In the genomic region with DNA sequence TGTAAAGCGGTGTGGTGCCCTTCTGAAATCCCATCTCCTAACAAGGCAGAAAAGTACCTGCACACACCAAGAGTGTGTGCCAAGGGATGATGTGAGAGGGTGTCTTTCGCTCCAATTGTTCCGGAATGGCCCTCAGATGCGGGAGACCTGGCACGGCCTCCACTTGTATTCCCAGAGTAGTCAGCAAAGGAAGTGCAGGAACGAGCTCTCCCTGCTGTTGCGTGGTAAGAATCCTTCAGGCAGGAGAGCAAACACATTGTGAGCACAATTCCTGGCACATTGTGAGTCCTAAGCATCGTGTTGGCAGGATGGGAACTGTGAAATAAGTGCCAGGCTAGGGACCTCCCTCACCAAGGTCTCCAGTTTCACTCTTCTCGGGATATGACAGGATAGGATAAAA, we compare ENCODE assay signal across 26 mouse cellular contexts.
DNase-seq lines count a peak whose midpoint lies in the region; ATAC-seq and TF ChIP-seq lines count a peak whose summit lies in the region.
"Had no signal": no experiment of that assay in that cellular context is flagged by ENCODE, and none has a peak within 500 bp of the region (broad histone marks: within the 10 kb centered on the region; RNA-seq: fewer than 3 reads in every experiment).

No protein-coding gene starts in this region.

- H3K4me1 ChIP-seq in forebrain, embryonic 14.5 days (ENCODE audit: control insufficient read depth, insufficient read depth, low read length) = no peaks in the 10 kb centered on the region
- peaks cover 6% of the 10 kb centered on the region; the same call in 1 of the 2 replicates for H3K4me1 ChIP-seq in forebrain, embryonic 16.5 days (replicated peaks; ENCODE audit: control insufficient read depth, insufficient read depth, low read length)
- H3K4me1 ChIP-seq in lung, adult 2 months (ENCODE audit: control insufficient read depth, insufficient read depth, low read length) = no peaks in the 10 kb centered on the region
- H3K4me1 ChIP-seq: embryonic facial prominence, embryonic 10.5 days; embryonic facial prominence, embryonic 15.5 days; heart, embryonic 10.5 days; heart, embryonic 15.5 days; limb, embryonic 13.5 days; midbrain, embryonic 13.5 days; neural tube, embryonic 13.5 days had no signal

- H3K36me3 ChIP-seq in forebrain, embryonic 14.5 days (ENCODE audit: control insufficient read depth, insufficient read depth, low read length) = no peaks in the 10 kb centered on the region
- no peaks in the 10 kb centered on the region for H3K36me3 ChIP-seq in forebrain, embryonic 16.5 days (ENCODE audit: control insufficient read depth, insufficient read depth)
- H3K36me3 ChIP-seq: embryonic facial prominence, embryonic 10.5 days; embryonic facial prominence, embryonic 15.5 days; forebrain, embryonic 12.5 days; heart, embryonic 10.5 days; heart, embryonic 15.5 days; limb, embryonic 13.5 days; midbrain, embryonic 13.5 days; neural tube, embryonic 13.5 days had no signal

- no peak overlapping the region for H3K9ac ChIP-seq in forebrain, embryonic 14.5 days (ENCODE audit: low read length)
- no peak overlapping the region for H3K9ac ChIP-seq in forebrain, embryonic 16.5 days (replicated peaks; ENCODE audit: low read depth, low read length)
- H3K9ac ChIP-seq: embryonic facial prominence, embryonic 15.5 days; forebrain, embryonic 12.5 days; heart, embryonic 15.5 days; limb, embryonic 13.5 days; midbrain, embryonic 13.5 days; neural tube, embryonic 13.5 days had no signal

- no peaks in the 10 kb centered on the region for H3K27me3 ChIP-seq in forebrain, embryonic 14.5 days (replicated peaks; ENCODE audit: control insufficient read depth, insufficient read depth, low read length)
- no peaks in the 10 kb centered on the region for H3K27me3 ChIP-seq in forebrain, embryonic 16.5 days (replicated peaks; ENCODE audit: control insufficient read depth, insufficient read depth, low read length)
- H3K27me3 ChIP-seq: CH12.LX; heart, embryonic 15.5 days; limb, embryonic 13.5 days; midbrain, embryonic 13.5 days; neural tube, embryonic 13.5 days had no signal

- TF ChIP-seq CTCF in lung, adult 2 months (IDR thresholded peaks at IDR 0.05; ENCODE audit: insufficient read depth, low read length) = no peak

- H3K9me3 ChIP-seq in forebrain, embryonic 14.5 days (replicated peaks; ENCODE audit: control insufficient read depth, low read length) = no peaks in the 10 kb centered on the region
- H3K9me3 ChIP-seq in forebrain, embryonic 16.5 days (ENCODE audit: control insufficient read depth, low read length) = no peaks in the 10 kb centered on the region; the same call in 1 of the 2 replicates
- H3K9me3 ChIP-seq: embryonic facial prominence, embryonic 15.5 days; heart, embryonic 10.5 days; heart, embryonic 15.5 days; midbrain, embryonic 13.5 days; neural tube, embryonic 13.5 days had no signal

- peak; percentile 25 for DNase-seq in forebrain, embryonic 14.5 days (ENCODE audit: low spot score)
- DNase-seq in cerebellum, adult 11 months = peak; percentile 84
- DNase-seq in cerebellum, adult 9-10 months = peak; percentile 94
- peak; percentile 87 for DNase-seq in cerebellum, postnatal 36 days
- DNase-seq in lung, adult 2 months = no peak
- DNase-seq in right cerebral cortex, postnatal 4 days = no peak
- DNase-seq: adrenal gland, adult 8-10 months; gastrocnemius, postnatal 14 days; heart, adult 11 months; kidney, adult 8-10 months; kidney, postnatal 4 days; lung, postnatal 36 days had no signal

- no peak overlapping the region for H3K4me3 ChIP-seq in forebrain, embryonic 14.5 days (ENCODE audit: low read depth, low read length)
- H3K4me3 ChIP-seq in forebrain, embryonic 16.5 days (replicated peaks; ENCODE audit: low read length) = no peak overlapping the region
- H3K4me3 ChIP-seq in lung, adult 2 months (replicated peaks; ENCODE audit: extremely low read depth, low read depth, low read length) = no peak overlapping the region
- H3K4me3 ChIP-seq: embryonic facial prominence, embryonic 10.5 days; embryonic facial prominence, embryonic 15.5 days; forebrain, embryonic 12.5 days; heart, embryonic 10.5 days; heart, embryonic 15.5 days; limb, embryonic 13.5 days; midbrain, embryonic 13.5 days; neural tube, embryonic 13.5 days had no signal

- H3K27ac ChIP-seq in forebrain, embryonic 14.5 days (ENCODE audit: low read depth, low read length) = no peak overlapping the region
- H3K27ac ChIP-seq in forebrain, embryonic 16.5 days (ENCODE audit: low read length) = no peak overlapping the region
- H3K27ac ChIP-seq: embryonic facial prominence, embryonic 10.5 days; embryonic facial prominence, embryonic 15.5 days; forebrain, embryonic 12.5 days; heart, embryonic 10.5 days; heart, embryonic 15.5 days; kidney, postnatal 0 days; limb, embryonic 13.5 days; midbrain, embryonic 13.5 days; neural tube, embryonic 13.5 days had no signal

- no peak overlapping the region for H3K4me2 ChIP-seq in forebrain, embryonic 14.5 days (ENCODE audit: low read length)
- no peak overlapping the region for H3K4me2 ChIP-seq in forebrain, embryonic 16.5 days (ENCODE audit: low read length)
- H3K4me2 ChIP-seq: embryonic facial prominence, embryonic 15.5 days; forebrain, embryonic 12.5 days; heart, embryonic 15.5 days; limb, embryonic 13.5 days; liver, embryonic 11.5 days; midbrain, embryonic 13.5 days; neural tube, embryonic 13.5 days had no signal

- no peak for ATAC-seq in forebrain, embryonic 14.5 days
- no peak for ATAC-seq in forebrain, embryonic 16.5 days
- ATAC-seq: activated CD4-positive, CD25-positive, alpha-beta regulatory T cell, adult 4 months; intestine, embryonic 16.5 days; midbrain, embryonic 13.5 days had no signal

- no peak for TF ChIP-seq POLR2A in lung, adult 2 months (IDR thresholded peaks at IDR 0.05; ENCODE audit: borderline replicate concordance, extremely low read depth, low read depth, low read length)

- 61% methylated on average over 9 of the region's 9 CpGs for WGBS in forebrain, embryonic 14.5 days
- 54% methylated on average over 9 of the region's 9 CpGs for WGBS in forebrain, embryonic 16.5 days
- WGBS in lung, adult 2 months = 65% methylated on average over 9 of the region's 9 CpGs

Comparison
In these comparisons a context has a peak if more than half of its experiments do, and no peak if none do; other contexts are left out.
1. DNase-seq: peak in forebrain, embryonic 14.5 days (single experiment), cerebellum, adult 11 months (single experiment), cerebellum, adult 9-10 months (single experiment) and cerebellum, postnatal 36 days (2 of 2); none in lung, adult 2 months (single experiment) and right cerebral cortex, postnatal 4 days (single experiment).